Mouse (Mus musculus) stomach, embryonic 16.5 days (tissue): Measurements from ENCODE around the gene Ahnak2. TPM values are rescaled to one million over a fixed set of nuclear protein-coding genes. Genes with fewer than 3 reads are reported as not detected.

Experiments used
- ATAC-seq: fragments of 200-750 bp; cut with Nextera tagmentation; 2 replicates; pipeline ENCODE4 v1.8.0; 2017; ENCODE audit warnings: moderate number of reproducible peaks, moderate TSS enrichment; ENCODE audit not compliant: insufficient read depth, low FRiP score
- H3K27ac ChIP-seq: fragments of 300-500 bp; sonication (generic); 2 replicates; pipeline ENCODE4 v1.5.1; 2014; ENCODE audit warnings: low read length
- H3K27me3 ChIP-seq: fragments of 300-500 bp; sonication (generic); 2 replicates; pipeline ENCODE4 v1.6.1; 2014; ENCODE audit warnings: low read length, control low read depth, mixed read lengths; ENCODE audit not compliant: control insufficient read depth, insufficient read depth
- H3K36me3 ChIP-seq: fragments of 300-500 bp; sonication (generic); 2 replicates; pipeline ENCODE4 v1.6.1; 2014; ENCODE audit warnings: low read length; ENCODE audit not compliant: control insufficient read depth, insufficient read depth
- H3K4me1 ChIP-seq: fragments of 300-500 bp; sonication (generic); 2 replicates; pipeline ENCODE4 v1.6.1; 2014; ENCODE audit warnings: low read length, control low read depth, mixed read lengths; ENCODE audit not compliant: control insufficient read depth, insufficient read depth
- H3K4me2 ChIP-seq: fragments of 300-500 bp; sonication (generic); 2 replicates; pipeline ENCODE4 v1.6.1; 2014; ENCODE audit warnings: low read depth, low read length, mixed read lengths
- H3K4me3 ChIP-seq: fragments of 300-500 bp; sonication (generic); replicated peaks from 2 replicates; pipeline ENCODE4 v1.5.1; 2014; ENCODE audit warnings: mild to moderate bottlenecking, low read length
- H3K9ac ChIP-seq: fragments of 300-500 bp; sonication (generic); 2 replicates; pipeline ENCODE4 v1.6.1; 2014; ENCODE audit warnings: low read length
- H3K9me3 ChIP-seq: fragments of 300-500 bp; sonication (generic); replicated peaks from 2 replicates; pipeline ENCODE4 v1.6.1; 2016; ENCODE audit warnings: low read length, control low read depth; ENCODE audit not compliant: control insufficient read depth
- WGBS: fragments of 180-500 bp; shearing (Covaris S2); extraction: QIAGEN DNeasy Blood & Tissue Kit; methylation state at CpG from one replicate; pipeline ENCODE4 v1.1.7; 2014; 5-methylcytosine and 5-hydroxymethylcytosine counted together
- polyA plus RNA-seq: library from polyadenylated mRNA; unstranded; fragments of >200 nt; fragmentation: Nextera tagmentation; extraction: Ambion mirVana; gene quantifications from 2 replicates; pipeline ENCODE4 v1.2.1, GENCODE M21; 2015

The Ahnak2 gene
- polyA plus RNA-seq, 1 experiment from 2014 or later, result 4.9 TPM

- Histone ChIP-seq H3K27ac (no peak overlapping the region), H3K4me3 (no peak overlapping the region), H3K4me1 (peaks cover 12% of the 10 kb centered on the region), H3K36me3 (peaks cover 17% of the 10 kb centered on the region), H3K27me3 (no peaks in the 10 kb centered on the region), H3K9me3 (no peaks in the 10 kb centered on the region), H3K9ac (no peak overlapping the region), H3K4me2 (no peak overlapping the region)
- no peak for ATAC-seq
- 90% methylated on average over 31 of the region's 31 CpGs for WGBS
Observed at GRCm38 (mm10) chr12:112738281-112739022, 64.0 kb downstream of the Ahnak2 start.

GRCm38 (mm10) chr12:112737761-112738160 is 64.7 kb downstream of the Ahnak2 start:
- ATAC-seq, result no peak
- Histone ChIP-seq H3K9me3 (no peaks in the 10 kb centered on the region), H3K9ac (no peak overlapping the region), H3K27me3 (no peaks in the 10 kb centered on the region), H3K4me3 (no peak overlapping the region), H3K27ac (no peak overlapping the region), H3K4me2 (no peak overlapping the region), H3K4me1 (peaks cover 6% of the 10 kb centered on the region; the same call in 1 of the 2 replicates), H3K36me3 (peaks cover 17% of the 10 kb centered on the region)
- 94% methylated on average over 14 of the region's 14 CpGs for WGBS

- no peaks in the 10 kb centered on the region for H3K9me3 ChIP-seq
- no peak overlapping the region for H3K9ac ChIP-seq
- no peak overlapping the region for H3K4me3 ChIP-seq
- ATAC-seq, result no peak
- WGBS, result 92% methylated on average over 7 of the region's 7 CpGs
- peaks cover 19% of the 10 kb centered on the region for H3K36me3 ChIP-seq
- no peaks in the 10 kb centered on the region for H3K4me1 ChIP-seq
- no peak overlapping the region for H3K27ac ChIP-seq
- H3K4me2 ChIP-seq, result no peak overlapping the region
- H3K27me3 ChIP-seq, result no peaks in the 10 kb centered on the region
Observed at GRCm38 (mm10) chr12:112737081-112737480, 65.4 kb downstream of the Ahnak2 start.

GRCm38 (mm10) chr12:112736636-112736925 is 65.9 kb downstream of the Ahnak2 start:
- Histone ChIP-seq H3K27ac (no peak overlapping the region), H3K27me3 (no peaks in the 10 kb centered on the region), H3K36me3 (peaks cover 23% of the 10 kb centered on the region), H3K4me1 (no peaks in the 10 kb centered on the region), H3K4me2 (no peak overlapping the region), H3K9ac (no peak overlapping the region), H3K4me3 (no peak overlapping the region), H3K9me3 (no peaks in the 10 kb centered on the region)
- no peak for ATAC-seq
- 87% methylated on average over 10 of the region's 10 CpGs for WGBS

- Histone ChIP-seq H3K9ac (no peak overlapping the region), H3K4me1 (no peaks in the 10 kb centered on the region), H3K9me3 (no peaks in the 10 kb centered on the region), H3K27ac (no peak overlapping the region), H3K4me3 (no peak overlapping the region), H3K27me3 (no peaks in the 10 kb centered on the region), H3K4me2 (no peak overlapping the region), H3K36me3 (peaks cover 23% of the 10 kb centered on the region)
- ATAC-seq, result no peak
- WGBS, result 91% methylated on average over 29 of the region's 29 CpGs
Observed at GRCm38 (mm10) chr12:112735896-112736635, 66.4 kb downstream of the Ahnak2 start.

- H3K4me1 ChIP-seq, result 0 out of 2 replicates have a peak, but pooled peaks cover 3% of the 10 kb centered on the region
- H3K4me2 ChIP-seq, result no peak overlapping the region
- no peak for ATAC-seq
- H3K27me3 ChIP-seq, result no peaks in the 10 kb centered on the region
- no peak overlapping the region for H3K27ac ChIP-seq
- WGBS, result 87% methylated on average over 19 of the region's 19 CpGs
- H3K36me3 ChIP-seq, result peaks cover 23% of the 10 kb centered on the region
- no peak overlapping the region for H3K4me3 ChIP-seq
- no peaks in the 10 kb centered on the region for H3K9me3 ChIP-seq
- H3K9ac ChIP-seq, result no peak overlapping the region
Observed at GRCm38 (mm10) chr12:112734881-112735655, 67.4 kb downstream of the Ahnak2 start.

GRCm38 (mm10) chr12:112734108-112734820 is 68.2 kb downstream of the Ahnak2 start:
- WGBS, result 67% methylated on average over 2 of the region's 2 CpGs
- no peak overlapping the region for H3K27ac ChIP-seq
- no peaks in the 10 kb centered on the region for H3K9me3 ChIP-seq
- H3K4me3 ChIP-seq, result no peak overlapping the region
- no peak for ATAC-seq
- peaks cover 22% of the 10 kb centered on the region for H3K36me3 ChIP-seq
- no peak overlapping the region for H3K4me2 ChIP-seq
- H3K4me1 ChIP-seq, result peaks cover 3% of the 10 kb centered on the region; the same call in 1 of the 2 replicates
- H3K9ac ChIP-seq, result no peak overlapping the region
- H3K27me3 ChIP-seq, result no peaks in the 10 kb centered on the region

- Histone ChIP-seq H3K4me2 (no peak overlapping the region), H3K9ac (no peak overlapping the region), H3K27me3 (no peaks in the 10 kb centered on the region), H3K9me3 (no peaks in the 10 kb centered on the region), H3K27ac (no peak overlapping the region), H3K4me3 (no peak overlapping the region), H3K4me1 (peaks cover 10% of the 10 kb centered on the region), H3K36me3 (peaks cover 15% of the 10 kb centered on the region)
- no peak for ATAC-seq
- 92% methylated on average over 10 of the region's 10 CpGs for WGBS
Observed at GRCm38 (mm10) chr12:112732591-112732990, 69.9 kb downstream of the Ahnak2 start.
